Mouse (Mus musculus): ENCODE results near the gene H2al3. TPM values are rescaled to one million over a fixed set of nuclear protein-coding genes. Genes with fewer than 3 reads are reported as not detected.

Gene H2al3
- total RNA-seq (2015) (not detected in 2 replicates), total RNA-seq (2017) (not detected in 2 replicates)

- ATAC-seq (replicated peaks; ENCODE audit: poor library complexity): no peak
These were observed at the start of gene H2al3 for GRCm38 (mm10) chrX:9849403-9849802. TSS of gene H2al3 (plus strand) at chrX:9849703.

- ATAC-seq (replicated peaks; ENCODE audit: poor library complexity): no peak
These were observed 39.4 kb upstream of the H2al3 start for GRCm38 (mm10) chrX:9810101-9810500.

GRCm38 (mm10) chrX:9812469-9812868 lies 37.0 kb upstream of the H2al3 start:
- no peak for ATAC-seq (replicated peaks; ENCODE audit: poor library complexity)

- ATAC-seq (replicated peaks; ENCODE audit: poor library complexity): no peak
These were observed 14.7 kb upstream of the H2al3 start for GRCm38 (mm10) chrX:9834779-9835178.

GRCm38 (mm10) chrX:9846628-9847027 lies 2.9 kb upstream of the H2al3 start, which contains the start of gene Hypm:
TSS of gene Hypm (plus strand) at chrX:9846928.
- ATAC-seq (replicated peaks; ENCODE audit: poor library complexity): no peak

GRCm38 (mm10) chrX:9861859-9862258 lies 12.4 kb downstream of the H2al3 start:
- no peak for ATAC-seq (replicated peaks; ENCODE audit: poor library complexity)

GRCm38 (mm10) chrX:9875519-9875918 lies 26.0 kb downstream of the H2al3 start:
- no peak for ATAC-seq (replicated peaks; ENCODE audit: poor library complexity)

GRCm38 (mm10) chrX:9885322-9885721 lies 35.8 kb downstream of the H2al3 start, which contains the start of gene Sytl5:
TSS of gene Sytl5 (plus strand) at chrX:9885622.
- ATAC-seq (replicated peaks; ENCODE audit: poor library complexity): no peak

Other genes starting within 250 kb of the H2al3 start
- gene Dynlt3, start 186.7 kb upstream of the H2al3 start, total RNA-seq (2015): 51.8 and 53.3 TPM in 2 replicates
- 71.8 and 77.1 TPM in 2 replicates for gene Dynlt3, start 186.7 kb upstream of the H2al3 start, total RNA-seq (2017)
- not detected in 2 replicates for gene Hypm, start 2.8 kb upstream of the H2al3 start, total RNA-seq (2015)
- not detected in 2 replicates for gene Hypm, start 2.8 kb upstream of the H2al3 start, total RNA-seq (2017)
- gene Sytl5, start 35.9 kb downstream of the H2al3 start, total RNA-seq (2015): not detected in 2 replicates
- not detected in 2 replicates for gene Sytl5, start 35.9 kb downstream of the H2al3 start, total RNA-seq (2017)

All from megakaryocyte progenitor cell, adult 5-6 weeks (primary cell).